Comparison of ENCODE assay signal across 9 mouse cellular contexts in the genomic region with DNA sequence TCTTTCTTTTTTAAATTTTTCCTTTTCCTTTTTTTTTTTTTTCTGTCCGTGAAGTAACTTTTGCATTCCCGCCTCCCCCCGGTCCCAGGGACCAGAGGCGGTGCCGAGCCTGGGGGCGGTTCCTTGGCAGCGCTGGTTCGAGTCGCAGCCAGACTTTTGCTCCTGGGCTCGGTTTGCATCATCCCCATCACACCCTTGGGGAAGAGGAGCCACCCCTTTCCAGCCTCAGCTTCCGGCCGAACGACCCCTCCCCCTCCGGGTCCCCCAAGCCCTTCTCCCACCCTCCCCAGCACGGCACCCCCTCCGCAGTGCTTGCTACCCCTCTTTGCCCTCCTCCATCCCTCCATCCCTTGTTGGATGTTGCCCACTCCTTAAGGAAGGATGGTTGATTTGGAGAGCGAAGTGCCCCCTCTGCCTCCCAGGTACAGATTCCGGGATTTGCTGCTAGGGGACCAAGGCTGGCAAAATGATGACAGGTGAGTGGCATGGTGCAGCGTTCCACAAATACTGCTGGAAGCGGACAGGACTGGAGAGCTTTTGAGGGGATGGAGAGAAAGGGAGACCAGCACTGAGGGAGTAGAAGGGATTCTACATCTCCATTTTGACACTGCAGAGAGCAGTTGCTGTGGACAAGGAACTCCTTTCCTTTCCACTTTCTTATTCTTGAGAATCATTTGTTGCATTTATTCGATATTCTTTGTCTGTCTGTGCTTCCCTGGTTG. TPM values are rescaled to one million over a fixed set of nuclear protein-coding genes. Genes with fewer than 3 reads are reported as not detected.
DNase-seq lines count a peak whose midpoint lies in the region; ATAC-seq and TF ChIP-seq lines count a peak whose summit lies in the region.
"Had no signal": no experiment of that assay in that cellular context is flagged by ENCODE, and none has a peak within 500 bp of the region (broad histone marks: within the 10 kb centered on the region; RNA-seq: fewer than 3 reads in every experiment).

A gene (plus strand): TSS at position 283 of the 722 bp plus-strand sequence.

- peak within 1 kb of the TSS; percentile 84 for H3K4me2 ChIP-seq in intestine, embryonic 15.5 days (replicated peaks)
- H3K4me2 ChIP-seq in midbrain, embryonic 15.5 days, result peak within 1 kb of the TSS; percentile 81

- H3K4me1 ChIP-seq in ES-Bruce4 (ENCODE audit: control insufficient read depth, insufficient read depth, low read length), result no peaks in the 10 kb centered on the region
- H3K4me1 ChIP-seq in intestine, embryonic 15.5 days (replicated peaks), result no peaks in the 10 kb centered on the region
- H3K4me1 ChIP-seq in midbrain, embryonic 15.5 days, result no peaks in the 10 kb centered on the region

- H3K27me3 ChIP-seq in ES-Bruce4 (ENCODE audit: control insufficient read depth, insufficient read depth, low read length, poor library complexity, severe bottlenecking), result no peaks in the 10 kb centered on the region
- H3K27me3 ChIP-seq in intestine, embryonic 15.5 days (replicated peaks), result no peaks in the 10 kb centered on the region
- H3K27me3 ChIP-seq in midbrain, embryonic 15.5 days (replicated peaks), result no peaks in the 10 kb centered on the region

- H3K9ac ChIP-seq in ES-Bruce4 (ENCODE audit: low read depth, poor library complexity, severe bottlenecking), result peak within 1 kb of the TSS; percentile 41
- H3K9ac ChIP-seq in intestine, embryonic 15.5 days, result peak within 1 kb of the TSS; percentile 42
- H3K9ac ChIP-seq in midbrain, embryonic 15.5 days, result peak within 1 kb of the TSS; percentile 69

- peak; percentile 81 for ATAC-seq in intestine, embryonic 15.5 days
- ATAC-seq in midbrain, embryonic 15.5 days (replicated peaks), result peak; percentile 72

- intact Hi-C loops in gastrocnemius, postnatal 36 days (cut with DNase I), result no loop called here
- intact Hi-C loops in left cerebral cortex, postnatal 4 days (cut with DNase I), result no loop called here

- peak within 1 kb of the TSS; percentile 97 for H3K4me3 ChIP-seq in ES-Bruce4 (ENCODE audit: low read depth, low read length)
- H3K4me3 ChIP-seq in intestine, embryonic 15.5 days (replicated peaks), result peak within 1 kb of the TSS; percentile 47
- H3K4me3 ChIP-seq in midbrain, embryonic 15.5 days, result peak within 1 kb of the TSS; percentile 60

- 2% methylated on average over 21 of the region's 21 CpGs for WGBS in intestine, embryonic 15.5 days
- 1% methylated on average over 21 of the region's 21 CpGs for WGBS in midbrain, embryonic 15.5 days

- TF ChIP-seq CTCF in ES-Bruce4 (IDR thresholded peaks at IDR 0.05; ENCODE audit: low read depth, low read length), result no peak
- no peak for TF ChIP-seq CTCF in brain, embryonic 14.5 days (IDR thresholded peaks at IDR 0.05; ENCODE audit: borderline replicate concordance, extremely low read depth, insufficient read depth, insufficient read length)

- TF ChIP-seq POLR2A in ES-Bruce4 (IDR thresholded peaks at IDR 0.05; ENCODE audit: insufficient read depth, low read length), result no peak
- TF ChIP-seq POLR2A in brain, embryonic 14.5 days (IDR thresholded peaks at IDR 0.05; ENCODE audit: borderline replicate concordance, extremely low read depth, insufficient read depth, insufficient read length, poor library complexity, severe bottlenecking), result no peak

- no peaks in the 10 kb centered on the region for H3K36me3 ChIP-seq in ES-Bruce4 (ENCODE audit: control insufficient read depth, insufficient read depth, low read length, poor library complexity, severe bottlenecking)
- H3K36me3 ChIP-seq in intestine, embryonic 15.5 days, result no peaks in the 10 kb centered on the region
- no peaks in the 10 kb centered on the region for H3K36me3 ChIP-seq in midbrain, embryonic 15.5 days (replicated peaks)

- H3K27ac ChIP-seq in ES-Bruce4 (ENCODE audit: insufficient read depth, low read length), result no peak within 1 kb of the TSS
- no peak within 1 kb of the TSS for H3K27ac ChIP-seq in intestine, embryonic 15.5 days
- H3K27ac ChIP-seq in midbrain, embryonic 15.5 days, result peak within 1 kb of the TSS; percentile 39; the same call in 1 of the 2 replicates

- DNase-seq in brain, embryonic 14.5 days (ENCODE audit: low read depth), result peak; percentile 59
- peak; percentile 50 for DNase-seq in gastrocnemius, postnatal 36 days
- DNase-seq in left cerebral cortex, postnatal 4 days, result peak; percentile 52
- peak; percentile 10 to 61 for DNase-seq in urinary bladder, postnatal 36 days (ENCODE audit: low spot score in 2 of 2)
- DNase-seq in thymus, adult 18-20 months, result no peak

- no peaks in the 10 kb centered on the region for H3K9me3 ChIP-seq in ES-Bruce4 (replicated peaks; ENCODE audit: control insufficient read depth, insufficient read depth, low read length, poor library complexity, severe bottlenecking)
- no peaks in the 10 kb centered on the region for H3K9me3 ChIP-seq in intestine, embryonic 15.5 days
- H3K9me3 ChIP-seq in midbrain, embryonic 15.5 days, result no peaks in the 10 kb centered on the region

- no peak for TF ChIP-seq EP300 in ES-Bruce4 (IDR thresholded peaks at IDR 0.05; ENCODE audit: insufficient read depth, low read depth, low read length)

RNA-seq across cellular contexts. Expression of the gene that starts here (rescaled TPM):
- 2.3 and 2.4 TPM in 2 replicates for polyA plus RNA-seq in ES-Bruce4 (2011; ENCODE audit: insufficient read depth, insufficient read length, low read depth, missing spikeins)
- polyA plus RNA-seq in brain, embryonic 14.5 days (2012; rRNA removed), result 2.5 and 2.7 TPM in 2 replicates
- under 1 TPM; 0.33 to 0.64 TPM for total RNA-seq in gastrocnemius, postnatal 36 days (2021)
- 1.9 and 2.5 TPM in 2 replicates for polyA plus RNA-seq in intestine, embryonic 15.5 days (2015; fragmentation: Nextera tagmentation; extraction: Ambion mirVana)
- 10 to 100 TPM; 26.2 to 31.7 TPM for total RNA-seq in left cerebral cortex, postnatal 4 days (2021)
- polyA plus RNA-seq in midbrain, embryonic 15.5 days (2015; fragmentation: Nextera tagmentation; extraction: Ambion mirVana), result 2.7 and 2.9 TPM in 2 replicates
- total RNA-seq: neutrophil, adult 5-6 weeks had no signal

Comparison
In these comparisons a context has a peak if more than half of its experiments do, and no peak if none do; other contexts are left out.
1. RNA of the gene that starts here (total RNA-seq): 26.2 to 31.7 TPM in left cerebral cortex, postnatal 4 days; 0.33 to 0.64 TPM in gastrocnemius, postnatal 36 days; every median in the first group is over 10 times any median in the second.
2. Peak in DNase-seq in gastrocnemius, postnatal 36 days; RNA of the gene not detected or under 1 TPM.
3. H3K4me3 ChIP-seq: peak in every context shown above with its lines; median percentile 97 in ES-Bruce4; 60 in midbrain, embryonic 15.5 days; 47 in intestine, embryonic 15.5 days.
4. DNase-seq: peak in brain, embryonic 14.5 days (single experiment), left cerebral cortex, postnatal 4 days (single experiment) and urinary bladder, postnatal 36 days (2 of 2); none in thymus, adult 18-20 months (0 of 2).
5. Peak in every context shown above with its lines, with median percentiles within 50 percentile points of each other: H3K9ac ChIP-seq.